In the genomic region with DNA sequence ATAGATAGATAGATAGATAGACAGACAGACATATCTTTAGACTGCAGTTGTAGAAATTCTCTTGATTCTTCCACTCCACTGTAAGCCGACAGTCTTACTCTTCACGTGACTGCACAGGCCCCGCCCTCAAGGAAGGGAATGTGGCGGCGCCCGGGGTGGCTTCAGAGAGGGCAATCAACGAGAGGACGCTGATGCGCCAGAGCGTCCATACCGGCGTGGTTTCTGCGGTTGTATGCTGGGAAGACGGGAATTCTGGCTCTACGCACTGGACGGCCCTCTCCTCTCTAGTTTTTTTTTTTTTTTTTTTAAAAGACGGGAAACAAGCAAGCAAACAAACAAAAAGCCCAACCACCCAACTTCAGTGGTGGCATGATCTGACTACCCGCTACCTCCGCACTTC, we compare ENCODE assay signal across 7 mouse cellular contexts. TPM values are rescaled to one million over a fixed set of nuclear protein-coding genes. Genes with fewer than 3 reads are reported as not detected.
DNase-seq lines count a peak whose midpoint lies in the region; ATAC-seq and TF ChIP-seq lines count a peak whose summit lies in the region.

No protein-coding gene starts in this region.

- H3K4me2 ChIP-seq in embryonic facial prominence, embryonic 12.5 days (replicated peaks), result peak overlapping the region; percentile 81
- H3K4me2 ChIP-seq in limb, embryonic 11.5 days (ENCODE audit: low read depth, severe bottlenecking), result peak overlapping the region; percentile 70
- H3K4me2 ChIP-seq in midbrain, embryonic 13.5 days (replicated peaks), result peak overlapping the region; percentile 80

- peak; percentile 86 for ATAC-seq in embryonic facial prominence, embryonic 12.5 days (ENCODE audit: insufficient number of reproducible peaks, insufficient read depth, low FRiP score, low TSS enrichment)
- peak; percentile 79; the same call in 1 of the 2 replicates for ATAC-seq in limb, embryonic 11.5 days (ENCODE audit: insufficient number of reproducible peaks, low FRiP score, low TSS enrichment, low read depth)
- peak; percentile 82 for ATAC-seq in midbrain, embryonic 13.5 days

- peak; percentile 69 for TF ChIP-seq POLR2A in kidney, adult 2 months (IDR thresholded peaks at IDR 0.05; ENCODE audit: low read depth, low read length)

- H3K36me3 ChIP-seq in embryonic facial prominence, embryonic 12.5 days, result no peaks in the 10 kb centered on the region
- H3K36me3 ChIP-seq in kidney, adult 2 months (ENCODE audit: control insufficient read depth, insufficient read depth, low read length), result no peaks in the 10 kb centered on the region
- no peaks in the 10 kb centered on the region for H3K36me3 ChIP-seq in limb, embryonic 11.5 days (ENCODE audit: control insufficient read depth, insufficient read depth, low read length)
- no peaks in the 10 kb centered on the region for H3K36me3 ChIP-seq in midbrain, embryonic 13.5 days

- peak overlapping the region; percentile 61 for H3K9ac ChIP-seq in embryonic facial prominence, embryonic 12.5 days
- peak overlapping the region; percentile 64 for H3K9ac ChIP-seq in limb, embryonic 11.5 days (ENCODE audit: low read length)
- peak overlapping the region; percentile 67 for H3K9ac ChIP-seq in midbrain, embryonic 13.5 days (replicated peaks)

- peak overlapping the region; percentile 38 for H3K4me3 ChIP-seq in embryonic facial prominence, embryonic 12.5 days
- H3K4me3 ChIP-seq in kidney, adult 2 months (ENCODE audit: insufficient read depth, low read depth, low read length), result peak overlapping the region; percentile 80
- H3K4me3 ChIP-seq in limb, embryonic 11.5 days (ENCODE audit: low read depth, low read length), result peak overlapping the region; percentile 33
- H3K4me3 ChIP-seq in midbrain, embryonic 13.5 days (replicated peaks), result peak overlapping the region; percentile 44

- no peaks in the 10 kb centered on the region for H3K9me3 ChIP-seq in embryonic facial prominence, embryonic 12.5 days
- H3K9me3 ChIP-seq in limb, embryonic 11.5 days (ENCODE audit: control insufficient read depth, low read length), result no peaks in the 10 kb centered on the region
- no peaks in the 10 kb centered on the region for H3K9me3 ChIP-seq in midbrain, embryonic 13.5 days

- WGBS in embryonic facial prominence, embryonic 12.5 days, result under 1% methylated on average over 19 of the region's 19 CpGs
- under 1% methylated on average over 19 of the region's 19 CpGs for WGBS in kidney, adult 2 months
- WGBS in limb, embryonic 11.5 days, result under 1% methylated on average over 19 of the region's 19 CpGs
- WGBS in midbrain, embryonic 13.5 days, result under 1% methylated on average over 19 of the region's 19 CpGs

- H3K27ac ChIP-seq in embryonic facial prominence, embryonic 12.5 days, result peak overlapping the region; percentile 80; the same call in 1 of the 2 replicates
- H3K27ac ChIP-seq in kidney, adult 2 months (ENCODE audit: insufficient read depth, low read depth, low read length), result peak overlapping the region; percentile 96
- H3K27ac ChIP-seq in limb, embryonic 11.5 days (replicated peaks; ENCODE audit: low read depth, low read length), result 0 out of 2 replicates have a peak overlapping the region, but pooled peaks have one; percentile 36
- H3K27ac ChIP-seq in midbrain, embryonic 13.5 days, result peak overlapping the region; percentile 84

- peaks cover 14% of the 10 kb centered on the region for H3K4me1 ChIP-seq in embryonic facial prominence, embryonic 12.5 days
- peaks cover 10% of the 10 kb centered on the region; the same call in 1 of the 2 replicates for H3K4me1 ChIP-seq in kidney, adult 2 months (ENCODE audit: control insufficient read depth, insufficient read depth, low read length)
- peaks cover 15% of the 10 kb centered on the region for H3K4me1 ChIP-seq in limb, embryonic 11.5 days (ENCODE audit: control insufficient read depth, insufficient read depth, low read length)
- peaks cover 17% of the 10 kb centered on the region for H3K4me1 ChIP-seq in midbrain, embryonic 13.5 days (replicated peaks)

- H3K27me3 ChIP-seq in embryonic facial prominence, embryonic 12.5 days, result no peaks in the 10 kb centered on the region
- no peaks in the 10 kb centered on the region for H3K27me3 ChIP-seq in kidney, adult 2 months (replicated peaks; ENCODE audit: control insufficient read depth, insufficient read depth, low read length)
- no peaks in the 10 kb centered on the region for H3K27me3 ChIP-seq in limb, embryonic 11.5 days (ENCODE audit: control insufficient read depth, insufficient read depth, low read length)
- 0 out of 2 replicates have a peak, but pooled peaks cover 3% of the 10 kb centered on the region for H3K27me3 ChIP-seq in midbrain, embryonic 13.5 days

- TF ChIP-seq CTCF in kidney, adult 2 months (conservative IDR thresholded peaks at IDR 0.05; ENCODE audit: insufficient read depth, insufficient read length, low read depth, low read length), result no peak

- DNase-seq in adrenal gland, postnatal 36 days, result peak; percentile 95 to 96
- peak; percentile 94 to 95 for DNase-seq in heart, adult 18-20 months
- DNase-seq in kidney, adult 2 months, result peak; percentile 96
- DNase-seq in limb, embryonic 11.5 days (ENCODE audit: low spot score), result peak; percentile 87
- peak; percentile 74 for DNase-seq in spleen, adult 12 weeks (ENCODE audit: low spot score)

RNA-seq across cellular contexts. Expression of a gene that starts 4.9 kb away (rescaled TPM):
- 10 to 100 TPM in 1 of 2 experiments, 1 to 10 TPM in 1; 8.0 to 11.5 TPM for total RNA-seq in adrenal gland, postnatal 36 days (2021)
- polyA plus RNA-seq in embryonic facial prominence, embryonic 12.5 days (2016; fragmentation: Nextera tagmentation; extraction: Ambion mirVana), result 16.0 and 18.8 TPM in 2 replicates
- 1 to 10 TPM; 1.5 to 1.8 TPM for total RNA-seq in heart, adult 18-20 months (2021)
- 21.6 and 25.9 TPM in 2 replicates for polyA plus RNA-seq in kidney, adult 2 months (2012; rRNA removed)
- 4.7 and 6.4 TPM in 2 replicates for polyA plus RNA-seq in limb, embryonic 11.5 days (2014; fragmentation: Nextera tagmentation; extraction: Ambion mirVana)
- 21.8 and 23.4 TPM in 2 replicates for polyA plus RNA-seq in midbrain, embryonic 13.5 days (2015; fragmentation: Nextera tagmentation; extraction: Ambion mirVana)

RNA-seq across cellular contexts. Expression of a gene that starts 11.7 kb away (rescaled TPM):
- total RNA-seq in adrenal gland, postnatal 36 days (2021), result 10 to 100 TPM; 59.4 to 60.6 TPM
- polyA plus RNA-seq in embryonic facial prominence, embryonic 12.5 days (2016; fragmentation: Nextera tagmentation; extraction: Ambion mirVana), result 87.3 and 91.6 TPM in 2 replicates
- total RNA-seq in heart, adult 18-20 months (2021), result 10 to 100 TPM; 37.1 to 38.8 TPM
- polyA plus RNA-seq in kidney, adult 2 months (2012; rRNA removed), result 49.1 and 53.3 TPM in 2 replicates
- 71.2 and 76.7 TPM in 2 replicates for polyA plus RNA-seq in limb, embryonic 11.5 days (2014; fragmentation: Nextera tagmentation; extraction: Ambion mirVana)
- 7.5 and 8.6 TPM in 2 replicates for polyA plus RNA-seq in midbrain, embryonic 13.5 days (2015; fragmentation: Nextera tagmentation; extraction: Ambion mirVana)

RNA-seq across cellular contexts. Expression of a gene that starts 24.1 kb away (rescaled TPM):
- total RNA-seq in adrenal gland, postnatal 36 days (2021), result 10 to 100 TPM; 36.7 to 38.2 TPM
- polyA plus RNA-seq in embryonic facial prominence, embryonic 12.5 days (2016; fragmentation: Nextera tagmentation; extraction: Ambion mirVana), result 87.1 and 93.4 TPM in 2 replicates
- total RNA-seq in heart, adult 18-20 months (2021), result 10 to 100 TPM; 12.0 to 13.3 TPM
- 53.2 and 60.2 TPM in 2 replicates for polyA plus RNA-seq in kidney, adult 2 months (2012; rRNA removed)
- polyA plus RNA-seq in limb, embryonic 11.5 days (2014; fragmentation: Nextera tagmentation; extraction: Ambion mirVana), result 56.5 and 57.2 TPM in 2 replicates
- polyA plus RNA-seq in midbrain, embryonic 13.5 days (2015; fragmentation: Nextera tagmentation; extraction: Ambion mirVana), result 19.8 and 22.1 TPM in 2 replicates

RNA-seq across cellular contexts. Expression of a gene that starts 30.8 kb away (rescaled TPM):
- 100 to 1,000 TPM; 103 to 167 TPM for total RNA-seq in adrenal gland, postnatal 36 days (2021)
- polyA plus RNA-seq in embryonic facial prominence, embryonic 12.5 days (2016; fragmentation: Nextera tagmentation; extraction: Ambion mirVana), result 171 and 177 TPM in 2 replicates
- total RNA-seq in heart, adult 18-20 months (2021), result 10 to 100 TPM; 44.4 to 55.6 TPM
- polyA plus RNA-seq in kidney, adult 2 months (2012; rRNA removed), result 83.0 and 86.9 TPM in 2 replicates
- polyA plus RNA-seq in limb, embryonic 11.5 days (2014; fragmentation: Nextera tagmentation; extraction: Ambion mirVana), result 175 and 177 TPM in 2 replicates
- polyA plus RNA-seq in midbrain, embryonic 13.5 days (2015; fragmentation: Nextera tagmentation; extraction: Ambion mirVana), result 116 and 123 TPM in 2 replicates

RNA-seq across cellular contexts. Expression of a gene that starts 43.8 kb away (rescaled TPM):
- 10 to 100 TPM; 10.2 to 12.7 TPM for total RNA-seq in adrenal gland, postnatal 36 days (2021)
- polyA plus RNA-seq in embryonic facial prominence, embryonic 12.5 days (2016; fragmentation: Nextera tagmentation; extraction: Ambion mirVana), result 6.7 and 8.2 TPM in 2 replicates
- total RNA-seq in heart, adult 18-20 months (2021), result 10 to 100 TPM in 1 of 2 experiments, 1 to 10 TPM in 1; 8.1 to 10.7 TPM
- polyA plus RNA-seq in kidney, adult 2 months (2012; rRNA removed), result 17.3 and 18.4 TPM in 2 replicates
- 7.4 and 7.6 TPM in 2 replicates for polyA plus RNA-seq in limb, embryonic 11.5 days (2014; fragmentation: Nextera tagmentation; extraction: Ambion mirVana)
- 9.7 and 10.0 TPM in 2 replicates for polyA plus RNA-seq in midbrain, embryonic 13.5 days (2015; fragmentation: Nextera tagmentation; extraction: Ambion mirVana)

Comparison
In these comparisons a context has a peak if more than half of its experiments do, and no peak if none do; other contexts are left out.
1. Peak in every context shown above with its lines: DNase-seq, ATAC-seq, H3K4me3 ChIP-seq and H3K27ac ChIP-seq.
2. H3K27ac ChIP-seq: peak in every context shown above with its lines; median percentile 96 in kidney, adult 2 months; 84 in midbrain, embryonic 13.5 days; 80 in embryonic facial prominence, embryonic 12.5 days; 36 in limb, embryonic 11.5 days.